Mouse (Mus musculus) cerebellum, adult 18-20 months (tissue): ENCODE measurements around the gene Zfp467.
A peak's percentile ranks its signal among the peaks of the same experiment; 100 is the strongest.

Experiments used
- DNase-seq, 2 experiments: peaks; one replicate each; pipeline ENCODE4 v3.0.0; 2021

Gene Zfp467

GRCm38 (mm10) chr6:48439654-48440053 lies 6.0 kb downstream of the Zfp467 start:
- no peak for DNase-seq

GRCm38 (mm10) chr6:48438475-48439125 lies 7.0 kb downstream of the Zfp467 start:
- DNase-seq = no peak

GRCm38 (mm10) chr6:48437679-48438376 lies 7.8 kb downstream of the Zfp467 start:
- DNase-seq = no peak

DNA sequence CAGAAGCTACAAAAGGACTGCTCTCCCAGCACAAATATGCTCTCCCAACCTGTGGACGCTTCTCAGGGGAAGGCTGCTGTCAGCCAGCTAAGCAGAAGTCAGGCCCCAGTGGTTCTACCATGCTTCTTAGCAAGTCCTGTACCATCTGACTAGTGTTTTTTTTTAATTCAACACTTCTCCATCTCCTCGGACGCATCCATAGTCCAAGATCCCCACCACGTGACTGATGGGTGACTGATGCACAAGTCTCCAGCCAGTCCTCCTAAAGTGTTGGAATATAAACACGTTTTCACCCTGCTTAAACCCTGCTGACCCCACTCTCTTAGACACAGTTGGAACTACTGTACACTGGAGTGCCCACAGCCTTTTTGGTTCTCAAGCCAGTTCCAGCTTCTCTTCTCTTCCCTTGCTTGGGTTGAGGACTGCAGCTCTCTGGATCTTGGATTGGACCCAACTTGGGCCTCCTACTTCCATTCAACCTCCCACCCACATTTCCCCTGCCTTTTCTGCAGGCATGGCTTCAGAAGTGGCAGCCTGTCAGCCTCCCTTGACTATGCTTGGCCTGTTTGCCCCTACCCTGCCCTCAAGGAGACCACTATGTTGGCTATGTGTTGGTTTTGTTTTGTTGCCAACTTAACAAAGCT lies 9.8 kb downstream of the Zfp467 start:
- no peak for DNase-seq

DNA sequence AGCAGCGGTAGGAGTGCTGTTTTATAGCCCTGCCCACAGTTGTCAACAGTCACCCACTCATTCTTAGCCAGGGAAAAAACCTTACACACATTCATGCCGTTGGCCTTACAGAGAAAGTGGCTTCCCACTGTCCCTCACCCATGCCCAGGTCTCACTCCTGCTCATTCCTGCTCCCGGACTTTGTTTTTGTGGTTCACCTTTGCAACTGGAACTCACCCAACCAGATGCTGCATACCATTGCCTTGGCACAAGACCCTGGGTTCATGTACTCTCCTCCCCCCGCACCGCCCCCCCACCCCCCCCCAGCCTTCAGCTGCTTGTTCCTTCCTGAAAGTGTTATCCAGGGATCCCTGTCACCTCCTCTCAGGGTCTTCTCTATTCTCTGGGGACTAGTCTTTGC lies 10.5 kb downstream of the Zfp467 start:
- DNase-seq = no peak

GRCm38 (mm10) chr6:48434651-48435050 lies 11.0 kb downstream of the Zfp467 start:
- DNase-seq = no peak

- DNase-seq = no peak
Observed at GRCm38 (mm10) chr6:48432893-48433816, 12.5 kb downstream of the Zfp467 start.

GRCm38 (mm10) chr6:48430748-48431147 lies 14.9 kb downstream of the Zfp467 start:
- peak in 1 of 2 experiments; percentile 46 for DNase-seq

DNA sequence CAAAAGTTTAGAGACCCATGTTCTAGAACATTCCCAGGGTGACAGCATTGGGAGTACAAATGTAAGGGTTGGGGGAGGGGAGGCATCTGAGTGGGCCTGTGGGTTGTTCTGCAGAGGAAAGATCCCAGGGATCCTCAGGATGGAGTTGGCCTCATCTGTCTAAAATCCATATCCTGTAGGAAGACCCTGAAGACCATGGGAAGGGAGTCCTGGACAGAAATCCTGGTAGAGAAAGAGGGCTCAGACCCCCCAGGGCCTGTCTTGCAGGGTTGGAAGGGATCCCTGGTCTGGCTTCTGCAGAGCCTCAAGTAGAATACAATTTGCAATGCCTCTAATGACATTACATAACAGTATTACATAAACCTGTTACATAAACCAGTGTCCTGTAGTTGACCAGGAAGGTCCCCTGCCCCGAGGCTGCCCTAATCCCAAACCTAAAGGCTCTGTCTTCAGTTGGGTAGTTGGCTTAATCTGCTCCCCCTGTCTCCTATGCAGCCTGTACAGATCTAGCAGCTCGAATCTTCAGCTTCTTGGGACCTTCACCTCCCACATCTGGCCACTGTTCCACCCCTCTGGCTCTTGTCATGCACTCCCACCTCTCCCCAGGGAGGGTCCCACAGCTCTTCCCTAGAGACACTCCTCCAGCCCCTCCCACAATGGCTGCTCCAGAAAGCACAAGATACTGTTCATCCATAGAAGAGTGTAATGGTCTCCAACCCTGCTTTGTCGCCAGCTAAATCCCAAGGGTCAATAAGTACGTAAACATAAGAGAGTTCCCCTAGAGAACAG lies 16.7 kb downstream of the Zfp467 start:
- peak in 1 of 2 experiments; percentile 51 for DNase-seq

- no peak for DNase-seq
Observed at GRCm38 (mm10) chr6:48426956-48427355, 18.7 kb downstream of the Zfp467 start.

DNA sequence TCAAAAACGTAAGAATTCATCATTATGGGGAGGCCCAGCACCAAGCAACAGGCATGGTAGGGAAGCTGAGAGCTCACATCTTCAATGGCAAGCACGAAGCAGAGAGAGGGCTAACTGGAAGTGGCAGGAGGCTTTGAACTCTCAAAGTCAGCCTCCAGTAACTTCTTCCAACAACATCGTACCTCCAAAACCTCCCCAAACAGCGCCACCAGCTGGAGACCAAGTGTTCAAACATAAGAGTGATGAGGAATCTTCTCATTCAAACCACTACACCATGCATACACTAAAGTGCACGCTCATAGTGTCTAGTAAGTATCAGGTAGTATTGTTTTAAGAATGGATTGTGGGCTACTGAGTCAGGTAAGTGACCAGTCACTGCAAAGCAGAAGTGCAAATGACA lies 21.6 kb downstream of the Zfp467 start:
- DNase-seq = peak in 1 of 2 experiments; percentile 38

GRCm38 (mm10) chr6:48423336-48423735 lies 22.3 kb downstream of the Zfp467 start:
- peak; percentile 73 to 82 for DNase-seq

DNA sequence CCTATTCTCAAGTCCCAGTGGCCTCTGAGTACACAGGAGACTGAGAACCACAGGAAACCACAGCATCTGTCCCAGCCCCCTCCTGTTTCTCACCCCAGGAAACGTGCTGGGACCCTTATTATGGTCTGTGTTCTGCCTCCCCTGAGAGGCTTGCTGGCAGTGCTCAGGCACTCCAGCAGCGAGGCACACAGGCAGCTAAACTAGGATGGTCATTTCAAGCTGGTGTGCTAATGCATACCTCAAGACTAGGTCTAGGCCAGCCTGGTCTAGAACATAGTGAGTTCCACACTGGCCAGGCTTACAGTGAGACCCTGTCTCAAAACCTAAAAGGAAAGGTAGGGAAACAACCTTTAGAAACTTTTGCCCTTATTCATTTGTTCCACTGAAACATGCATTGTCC lies 25.0 kb downstream of the Zfp467 start:
- no peak for DNase-seq

DNA sequence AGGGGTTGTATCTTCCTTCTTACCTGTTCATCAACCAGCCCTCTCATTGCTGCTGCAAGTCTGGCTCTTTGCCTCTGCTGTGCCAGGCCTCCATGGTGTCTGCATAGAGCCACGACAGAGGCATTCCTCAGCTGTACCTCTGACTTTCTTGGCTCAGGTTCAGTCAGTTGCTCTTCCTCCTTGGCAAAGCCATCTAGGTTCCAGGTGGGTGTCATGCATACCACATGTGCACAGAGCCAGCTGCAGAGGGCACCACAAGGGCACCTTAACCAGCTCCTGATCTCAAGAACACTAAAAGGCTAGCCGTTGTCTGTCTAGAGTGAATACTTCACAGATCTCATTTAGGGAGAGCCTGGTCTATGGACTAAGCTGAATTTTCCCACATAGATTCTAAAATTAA lies 29.1 kb downstream of the Zfp467 start:
- no peak for DNase-seq

DNA sequence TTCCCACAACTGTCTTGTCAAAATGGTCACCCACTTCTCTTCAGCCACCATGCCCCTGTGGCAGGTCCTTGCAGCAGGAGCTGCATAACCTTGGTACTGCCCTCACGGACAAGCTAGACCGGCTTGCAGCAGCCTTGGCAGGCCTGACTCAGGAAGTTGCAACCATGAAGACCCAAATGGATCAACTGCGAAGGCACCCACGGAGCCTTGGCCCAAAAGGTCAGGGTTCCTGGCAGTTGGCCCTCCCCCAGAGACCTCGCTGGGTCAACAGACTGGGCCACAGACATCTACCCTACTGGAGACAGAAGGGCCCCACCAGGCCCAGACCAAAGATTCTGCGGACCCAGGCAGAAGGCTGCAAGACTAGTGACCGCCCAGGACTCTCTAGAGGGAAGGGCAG lies 30.0 kb downstream of the Zfp467 start:
- DNase-seq = no peak

GRCm38 (mm10) chr6:48414886-48415285 lies 30.7 kb downstream of the Zfp467 start:
- DNase-seq = peak in 1 of 2 experiments; percentile 1

DNA sequence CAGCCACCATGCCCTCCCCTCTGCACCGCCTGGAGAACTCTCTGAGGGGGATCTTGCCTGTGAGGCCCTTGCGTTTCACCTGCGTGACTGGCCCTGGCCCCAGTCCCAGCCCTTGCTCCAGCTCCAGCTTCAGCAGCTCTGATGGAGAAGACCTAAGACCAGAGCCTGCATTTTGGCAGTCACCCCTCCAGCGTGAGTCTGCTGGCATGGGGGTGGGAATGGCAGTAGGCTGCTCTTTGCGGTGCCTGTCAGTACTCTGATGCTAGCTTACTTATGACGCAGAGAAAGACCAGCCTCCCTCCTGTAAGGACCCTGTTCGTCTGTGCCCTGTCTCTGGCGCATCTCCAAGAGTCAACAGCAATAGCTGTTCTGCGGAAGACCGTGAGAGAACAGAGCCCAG lies 32.5 kb downstream of the Zfp467 start:
- DNase-seq = peak; percentile 45 to 51

DNA sequence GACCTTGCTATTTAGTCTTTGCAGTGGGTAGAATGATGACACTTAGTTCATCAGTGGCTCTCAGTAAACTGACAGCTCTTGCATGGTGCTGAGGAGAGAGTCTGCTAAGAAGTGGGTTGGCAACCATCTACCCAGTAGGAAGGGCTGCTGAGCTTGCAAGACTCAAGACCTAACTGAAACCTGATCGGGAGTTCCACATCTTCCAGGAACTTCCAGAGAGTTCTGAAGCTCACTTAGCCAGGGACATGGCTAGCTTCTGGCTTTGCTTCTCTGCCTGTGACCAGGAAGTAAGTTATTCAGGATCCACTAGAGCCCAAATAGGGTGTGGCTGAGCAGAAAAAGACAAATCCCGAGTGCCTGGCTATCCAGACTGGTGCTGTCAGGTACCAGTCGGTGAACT lies 33.0 kb downstream of the Zfp467 start:
- no peak for DNase-seq

- DNase-seq = peak; percentile 43 to 48
Observed at GRCm38 (mm10) chr6:48412147-48412546, 33.5 kb downstream of the Zfp467 start.

DNA sequence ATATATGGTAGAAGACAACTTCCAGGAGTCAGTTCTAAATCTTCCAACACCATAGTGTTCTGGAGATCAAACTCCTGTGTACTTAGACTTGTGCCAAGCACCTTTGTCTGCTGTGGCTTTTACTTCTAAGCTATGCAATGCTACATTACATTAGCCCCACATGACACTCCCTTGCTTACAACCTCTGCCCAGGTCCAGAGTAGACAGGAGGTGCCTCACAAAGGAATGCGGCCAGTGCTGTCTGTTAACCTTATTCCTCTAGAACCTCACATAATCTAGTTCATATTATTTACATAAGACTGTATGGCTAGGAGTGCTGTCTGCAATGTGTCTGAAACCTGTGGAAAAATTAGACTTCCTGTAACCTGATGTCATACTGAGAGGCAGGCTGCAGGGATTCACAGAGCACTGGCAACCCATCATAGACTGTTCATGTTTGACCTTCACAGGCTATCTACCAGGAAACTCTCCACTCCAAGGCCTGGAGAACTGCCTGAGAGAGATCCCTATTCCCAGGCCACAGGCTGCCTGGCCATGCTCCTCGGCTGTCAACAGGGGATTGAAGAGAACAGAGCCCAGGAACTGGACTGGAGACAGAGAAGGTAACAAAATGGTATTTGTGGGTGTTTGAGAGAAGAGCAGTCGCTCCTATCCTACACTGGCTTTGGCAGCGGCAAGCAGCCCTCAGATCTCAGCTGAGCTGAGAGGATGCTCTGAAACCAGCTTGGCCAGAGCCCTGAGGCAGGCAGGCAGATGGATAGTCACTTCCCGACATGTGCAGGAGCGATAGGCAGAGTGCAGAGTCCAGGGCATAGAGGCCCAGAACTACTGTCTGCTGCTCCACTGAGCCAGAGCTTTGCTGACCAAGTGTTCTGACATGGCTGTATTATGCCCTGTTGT lies 34.2 kb downstream of the Zfp467 start:
- peak; percentile 56 to 57 for DNase-seq

DNA sequence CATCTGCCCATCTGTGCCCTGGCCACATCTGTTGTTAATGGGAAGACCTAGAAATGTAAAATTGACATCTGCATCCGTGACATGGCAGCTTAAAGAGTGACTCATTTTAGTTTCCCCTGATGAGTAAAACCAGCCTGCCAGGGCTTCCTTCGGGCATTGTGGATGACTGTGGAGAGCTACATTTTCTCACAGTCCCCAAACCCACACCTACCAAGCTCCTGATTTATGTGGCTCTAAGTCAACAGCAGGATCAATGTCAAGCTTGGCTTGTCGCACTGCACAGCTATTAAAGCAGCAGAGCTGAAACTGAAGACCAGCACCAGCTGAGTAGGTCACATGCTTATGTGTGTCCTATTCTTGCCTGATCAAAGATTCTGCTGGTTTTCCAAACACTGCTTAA lies 35.1 kb downstream of the Zfp467 start:
- DNase-seq = peak; percentile 1 to 3
